Mouse (Mus musculus) E14TG2a.4 (cell line): ENCODE data around the gene Wbp1l.

Experiments used
- H3K27me3 ChIP-seq: 2 replicates; pipeline ENCODE4 v1.6.1; 2014; ENCODE audit warnings: low read length, control low read depth; ENCODE audit not compliant: insufficient read depth
- H3K36me3 ChIP-seq: 2 replicates; pipeline ENCODE4 v1.6.1; 2014; ENCODE audit warnings: low read length, control low read depth; ENCODE audit not compliant: insufficient read depth
- H3K4me1 ChIP-seq: replicated peaks from 2 replicates; pipeline ENCODE4 v1.6.1; 2014; ENCODE audit warnings: low read depth, low read length, control low read depth
- H3K4me3 ChIP-seq: replicated peaks from 2 replicates; pipeline ENCODE4 v1.5.1; 2014; ENCODE audit warnings: mild to moderate bottlenecking, low read length
- H3K9me3 ChIP-seq: 2 replicates; pipeline ENCODE4 v1.6.1; 2014; ENCODE audit warnings: low read length, control low read depth
- CTCF ChIP-seq: conservative IDR thresholded peaks from 2 replicates; pipeline ENCODE4 v1.5.1; 2014; ENCODE audit warnings: low read length
- NANOG ChIP-seq: IDR thresholded peaks from 2 replicates; pipeline ENCODE4 v1.6.1; 2014; ENCODE audit warnings: borderline replicate concordance, low read length, mixed read lengths
- POU5F1 ChIP-seq: IDR thresholded peaks from 2 replicates; pipeline ENCODE4 v1.6.1; 2014; ENCODE audit warnings: low read length, borderline replicate concordance

Wbp1l gene

DNA sequence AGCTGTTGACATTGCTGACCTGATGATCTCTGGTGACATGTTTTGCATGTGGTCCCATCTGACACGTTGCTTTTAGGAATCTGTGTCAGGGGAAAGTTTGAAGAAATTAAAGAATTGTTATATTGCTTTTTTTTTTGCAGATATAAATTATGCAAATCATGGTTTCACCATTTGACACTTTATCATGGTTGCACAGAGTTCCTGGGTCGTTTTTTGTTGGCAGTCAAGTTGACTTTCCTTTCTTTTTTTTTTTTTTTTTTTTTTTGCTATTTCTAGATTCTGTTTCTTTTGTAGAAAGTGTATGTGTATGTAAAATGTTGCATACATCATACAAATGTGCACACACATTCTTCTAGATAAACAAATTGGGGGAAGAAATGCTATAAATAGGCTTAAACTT is 92.2 kb downstream of the Wbp1l start:
- H3K4me1 ChIP-seq = peaks cover 32% of the 10 kb centered on the region
- H3K27me3 ChIP-seq = no peaks in the 10 kb centered on the region
- TF ChIP-seq CTCF = no peak
- H3K9me3 ChIP-seq = no peaks in the 10 kb centered on the region
- H3K4me3 ChIP-seq = no peak overlapping the region
- H3K36me3 ChIP-seq = no peaks in the 10 kb centered on the region

DNA sequence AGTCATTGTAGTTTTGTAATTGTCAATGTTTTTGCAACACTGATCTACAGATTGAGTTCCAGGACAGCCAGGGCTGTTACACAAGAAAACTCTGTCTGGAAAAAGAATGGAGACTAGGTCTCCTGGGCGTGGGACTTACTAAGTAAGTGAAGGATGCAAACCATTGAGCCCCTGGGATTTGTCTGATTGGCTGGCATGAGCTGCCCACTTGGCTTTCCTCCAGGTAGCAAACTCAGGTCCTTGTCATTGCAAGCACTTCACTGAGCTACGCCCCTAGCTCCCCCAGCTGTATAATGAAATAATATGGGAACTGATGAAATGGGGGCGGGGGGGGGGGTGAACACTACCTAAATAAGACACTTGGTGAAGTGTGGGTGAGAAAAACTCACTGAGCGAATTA is 94.3 kb downstream of the Wbp1l start:
- no peak for TF ChIP-seq POU5F1
- no peak for TF ChIP-seq NANOG
- no peak for TF ChIP-seq CTCF
- H3K4me3 ChIP-seq = no peak overlapping the region
- no peaks in the 10 kb centered on the region for H3K36me3 ChIP-seq
- H3K9me3 ChIP-seq = no peaks in the 10 kb centered on the region
- no peaks in the 10 kb centered on the region for H3K27me3 ChIP-seq
- H3K4me1 ChIP-seq = peaks cover 48% of the 10 kb centered on the region

DNA sequence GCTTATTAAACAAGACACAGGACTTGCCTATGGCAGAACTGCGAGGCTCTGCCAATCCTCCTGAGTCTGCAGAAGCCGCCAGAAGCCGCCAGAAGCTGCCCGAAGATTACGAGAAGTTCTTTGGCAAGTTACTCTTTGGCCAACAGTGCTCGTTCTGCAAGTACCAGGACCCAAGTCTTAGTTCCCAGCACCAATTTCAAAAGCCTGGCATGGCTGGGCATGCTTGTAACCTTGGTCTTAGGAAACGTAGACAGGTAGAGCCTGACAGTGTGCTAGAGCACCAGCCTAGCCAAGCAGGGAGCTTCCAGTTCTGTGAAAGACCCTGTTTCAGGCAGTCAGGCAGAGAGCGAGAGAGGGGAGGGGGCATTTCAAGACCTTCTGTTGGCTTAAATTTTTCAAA is 97.6 kb downstream of the Wbp1l start:
- H3K27me3 ChIP-seq = peaks cover 4% of the 10 kb centered on the region; the same call in 1 of the 2 replicates
- H3K36me3 ChIP-seq = no peaks in the 10 kb centered on the region
- TF ChIP-seq POU5F1 (no peak), CTCF (no peak), NANOG (no peak)
- no peak overlapping the region for H3K4me3 ChIP-seq
- H3K4me1 ChIP-seq = peaks cover 64% of the 10 kb centered on the region
- H3K9me3 ChIP-seq = no peaks in the 10 kb centered on the region

DNA sequence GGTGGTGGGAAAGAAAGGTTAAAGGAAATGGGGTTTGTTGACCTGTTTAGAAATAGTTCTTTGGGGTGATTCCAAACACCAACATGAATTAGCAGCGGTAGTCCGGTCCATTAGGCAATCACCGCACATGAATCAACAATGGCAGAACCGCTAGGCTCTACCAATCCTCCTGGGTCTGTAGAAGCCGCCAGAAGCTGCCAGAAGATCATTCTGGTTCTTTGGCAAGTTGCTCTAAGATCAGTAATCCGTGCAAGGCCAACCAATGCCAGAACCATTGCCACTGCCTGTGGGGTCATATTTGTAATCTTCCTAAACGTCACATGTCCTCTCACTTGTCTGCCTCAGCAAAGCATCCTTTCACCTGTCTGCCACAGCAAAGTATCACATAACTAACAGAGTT is 98.1 kb downstream of the Wbp1l start:
- Histone ChIP-seq H3K27me3 (peaks cover 4% of the 10 kb centered on the region; the same call in 1 of the 2 replicates), H3K9me3 (no peaks in the 10 kb centered on the region), H3K4me1 (peaks cover 64% of the 10 kb centered on the region), H3K4me3 (no peak overlapping the region), H3K36me3 (no peaks in the 10 kb centered on the region)
- TF ChIP-seq NANOG (no peak), POU5F1 (no peak), CTCF (no peak)

DNA sequence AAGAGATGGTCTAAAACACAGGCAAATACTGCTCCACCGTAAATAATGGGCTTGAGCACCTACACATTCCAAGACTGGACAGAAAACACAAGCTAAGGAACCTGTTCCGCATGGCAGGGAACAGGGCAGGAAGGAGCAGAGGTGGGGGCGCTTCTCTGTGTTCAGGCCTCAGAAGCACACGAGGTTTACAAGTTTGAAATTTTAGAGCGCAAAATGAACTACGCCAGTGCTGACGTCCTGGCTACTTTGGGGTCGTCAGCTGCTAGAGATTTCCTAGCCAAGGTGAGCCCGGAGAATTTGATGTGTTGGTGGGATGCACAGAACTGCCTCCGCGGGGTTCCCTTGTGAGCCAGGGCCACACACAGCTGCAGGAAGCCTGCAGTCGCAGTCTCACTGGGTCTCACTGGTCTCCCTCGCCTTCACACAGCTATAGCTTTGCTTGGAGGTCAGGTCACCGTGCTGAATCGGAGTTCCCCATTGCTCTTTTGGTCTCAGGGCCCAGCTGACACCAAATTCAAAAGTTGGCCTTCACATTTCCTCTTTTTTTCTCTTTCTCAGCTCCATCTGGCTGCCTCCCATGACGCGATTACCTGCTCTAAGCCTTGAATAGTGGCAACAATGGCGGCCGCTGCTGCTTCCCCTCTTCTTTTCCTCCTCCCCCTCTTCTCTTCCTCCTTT is 99.1 kb downstream of the Wbp1l start:
- H3K27me3 ChIP-seq = peaks cover 4% of the 10 kb centered on the region; the same call in 1 of the 2 replicates
- no peak for TF ChIP-seq POU5F1
- TF ChIP-seq CTCF = no peak
- TF ChIP-seq NANOG = no peak

DNA sequence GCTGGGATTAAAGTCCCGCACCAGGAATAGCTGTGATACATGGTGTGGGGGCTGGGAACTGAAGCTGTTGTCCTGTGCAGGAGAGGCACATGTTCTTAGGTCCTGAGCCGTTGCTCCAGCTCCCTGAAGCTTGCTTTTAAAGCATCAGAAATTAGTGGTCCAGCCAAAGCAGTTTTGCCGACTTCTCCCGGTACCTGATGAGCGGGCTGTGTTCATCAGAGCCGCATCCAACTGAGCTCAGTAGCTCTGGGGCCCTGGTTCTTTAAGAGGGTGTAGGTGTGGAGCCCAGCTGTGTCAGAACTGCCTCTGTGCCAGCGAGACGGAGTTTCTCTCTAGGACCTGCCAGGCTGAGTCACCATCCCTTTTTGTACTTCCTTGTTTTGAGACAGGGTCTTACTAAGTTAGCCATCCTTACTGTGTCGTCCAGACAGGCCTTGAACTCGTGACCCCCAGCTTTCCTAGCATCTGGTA is 100.2 kb downstream of the Wbp1l start:
- H3K36me3 ChIP-seq = no peaks in the 10 kb centered on the region
- no peak overlapping the region for H3K4me3 ChIP-seq
- peaks cover 46% of the 10 kb centered on the region for H3K4me1 ChIP-seq
- H3K27me3 ChIP-seq = peaks cover 12% of the 10 kb centered on the region
- H3K9me3 ChIP-seq = no peaks in the 10 kb centered on the region
- TF ChIP-seq NANOG = no peak
- no peak for TF ChIP-seq POU5F1
- TF ChIP-seq CTCF = no peak

More for the DNA sequence above, 99.1 kb downstream of the Wbp1l start:
- peaks cover 55% of the 10 kb centered on the region for H3K4me1 ChIP-seq
- peak overlapping the region; percentile 32 for H3K4me3 ChIP-seq
- H3K9me3 ChIP-seq = no peaks in the 10 kb centered on the region
- no peaks in the 10 kb centered on the region for H3K36me3 ChIP-seq

DNA sequence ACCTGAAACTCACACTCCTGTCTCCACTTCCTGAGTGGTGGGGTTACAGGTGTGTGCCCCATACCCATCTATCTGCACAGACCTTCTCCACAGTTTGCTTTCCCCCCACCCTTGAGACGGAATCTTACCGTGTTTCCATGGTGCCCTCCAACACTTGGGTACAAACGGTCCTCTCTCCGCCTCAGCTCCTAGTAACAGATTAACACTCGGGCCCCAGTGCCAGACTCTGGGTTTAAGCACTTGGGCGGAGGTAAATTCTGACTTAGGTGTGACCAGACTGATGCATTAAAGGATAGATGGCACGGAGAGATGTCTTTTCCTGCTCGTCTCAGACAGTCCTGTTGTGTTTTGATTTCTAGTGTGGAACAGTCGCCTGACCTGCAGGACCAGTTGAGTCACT is 102.3 kb downstream of the Wbp1l start:
- peaks cover 49% of the 10 kb centered on the region for H3K4me1 ChIP-seq
- H3K9me3 ChIP-seq = no peaks in the 10 kb centered on the region
- H3K36me3 ChIP-seq = no peaks in the 10 kb centered on the region
- peaks cover 13% of the 10 kb centered on the region for H3K27me3 ChIP-seq
- no peak for TF ChIP-seq CTCF
- no peak for TF ChIP-seq POU5F1
- no peak for TF ChIP-seq NANOG
- peak overlapping the region; percentile 29; the same call in 1 of the 2 replicates for H3K4me3 ChIP-seq

DNA sequence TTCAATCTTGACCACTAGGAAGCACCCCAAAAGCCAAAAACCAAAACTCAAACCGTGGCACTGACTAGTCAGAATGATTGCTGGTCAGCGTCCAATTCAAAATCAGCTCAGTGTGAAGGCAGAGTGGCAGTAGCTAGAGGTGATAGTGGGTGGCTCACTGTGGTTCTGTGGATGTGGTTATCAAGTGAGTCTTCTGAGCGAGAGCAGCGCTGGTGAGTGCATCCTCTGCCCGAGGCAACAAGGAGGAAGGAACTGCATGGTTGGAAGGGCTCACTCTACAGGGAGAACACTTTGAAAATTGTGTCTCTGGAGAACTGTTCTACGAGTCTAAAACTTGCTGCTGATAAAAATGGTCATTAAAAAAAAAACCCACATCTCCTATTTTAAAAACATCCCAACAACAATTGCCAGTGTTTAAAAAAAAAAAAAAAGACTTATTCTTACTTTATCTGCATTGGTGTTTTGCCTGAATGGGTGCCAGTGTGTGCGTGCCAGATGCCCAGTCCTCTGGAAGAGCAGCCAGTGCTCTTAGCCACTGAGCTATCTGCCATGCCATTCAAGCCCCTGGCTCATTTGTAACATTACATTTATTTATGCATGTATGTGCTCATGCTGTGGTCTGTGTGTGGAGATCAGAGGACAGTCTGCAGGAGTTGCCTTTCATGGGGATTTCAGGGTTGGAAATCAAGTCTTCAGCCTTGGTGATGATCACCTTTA is 107.1 kb downstream of the Wbp1l start:
- peaks cover 11% of the 10 kb centered on the region; the same call in 1 of the 2 replicates for H3K36me3 ChIP-seq
- H3K4me1 ChIP-seq = peaks cover 29% of the 10 kb centered on the region
- no peaks in the 10 kb centered on the region for H3K9me3 ChIP-seq
- no peak overlapping the region for H3K4me3 ChIP-seq
- TF ChIP-seq CTCF (no peak), POU5F1 (no peak), NANOG (no peak)
- peaks cover 9% of the 10 kb centered on the region for H3K27me3 ChIP-seq
